Mouse (Mus musculus): ENCODE measurements around the gene Dscaml1.

- TF ChIP-seq CTCF (IDR thresholded peaks at IDR 0.05; ENCODE audit: insufficient read depth, low read length): no peak
- TF ChIP-seq POLR2A (IDR thresholded peaks at IDR 0.05; ENCODE audit: borderline replicate concordance, extremely low read depth, low read depth, low read length): no peak
Measured at GRCm38 (mm10) chr9:45501295-45501927, 75.0 kb downstream of the Dscaml1 start.

Measured in lung, adult 2 months (tissue).